Mouse (Mus musculus) heart, embryonic 14.5 days (tissue): ENCODE measurements around the gene Chd8. TPM values are rescaled to one million over a fixed set of nuclear protein-coding genes. Genes with fewer than 3 reads are reported as not detected.

Source experiments
- ATAC-seq: fragments of 200-750 bp; cut with Nextera tagmentation; 2 replicates; pipeline ENCODE4 v1.8.0; 2017; ENCODE audit warnings: low read depth, moderate TSS enrichment; ENCODE audit not compliant: insufficient number of reproducible peaks, insufficient read depth, low FRiP score
- H3K27ac ChIP-seq, 2 experiments: fragments of 200-500 bp in 1 of 2; fragments of 300-500 bp in 1 of 2; sonication (generic) in 1 of 2; replicated peaks in 1 of 2; 2 replicates each; pipeline ENCODE4 v1.5.1; 2012 to 2014; ENCODE audit warnings: low read depth in 2 of 2, low read length in 2 of 2, control low read depth in 1 of 2, mild to moderate bottlenecking in 1 of 2, mixed read lengths in 1 of 2; ENCODE audit not compliant: control insufficient read depth in 1 of 2, insufficient read depth in 1 of 2
- H3K27me3 ChIP-seq: fragments of 300-500 bp; sonication (generic); 2 replicates; pipeline ENCODE4 v1.6.1; 2014; ENCODE audit warnings: mild to moderate bottlenecking, low read length, control low read depth; ENCODE audit not compliant: control insufficient read depth, insufficient read depth
- H3K36me3 ChIP-seq: fragments of 300-500 bp; sonication (generic); 2 replicates; pipeline ENCODE4 v1.6.1; 2014; ENCODE audit warnings: mild to moderate bottlenecking, control low read depth, low read length, mixed read lengths; ENCODE audit not compliant: control insufficient read depth, insufficient read depth
- H3K4me1 ChIP-seq, 2 experiments: fragments of 200-500 bp in 1 of 2; fragments of 300-500 bp in 1 of 2; sonication (generic) in 1 of 2; 2 replicates each; pipeline ENCODE4 v1.6.1; 2012 to 2014; ENCODE audit warnings: low read length in 2 of 2, control low read depth in 1 of 2, mixed read lengths in 1 of 2; ENCODE audit not compliant: control insufficient read depth in 2 of 2, insufficient read depth in 2 of 2
- H3K4me2 ChIP-seq: fragments of 300-500 bp; sonication (generic); 2 replicates; pipeline ENCODE4 v1.6.1; 2014; ENCODE audit warnings: mild to moderate bottlenecking, low read length
- H3K4me3 ChIP-seq, 2 experiments: fragments of 200-500 bp in 1 of 2; fragments of 300-500 bp in 1 of 2; sonication (generic) in 1 of 2; 2 replicates each; pipeline ENCODE4 v1.5.1; 2012 to 2014; ENCODE audit warnings: low read length in 2 of 2, mild to moderate bottlenecking in 2 of 2, control low read depth in 1 of 2, low read depth in 1 of 2, moderate library complexity in 1 of 2; ENCODE audit not compliant: control insufficient read depth in 1 of 2, insufficient read depth in 1 of 2
- H3K9ac ChIP-seq: fragments of 300-500 bp; sonication (generic); 2 replicates; pipeline ENCODE4 v1.6.1; 2014; ENCODE audit warnings: mild to moderate bottlenecking, low read length
- H3K9me3 ChIP-seq: fragments of 300-500 bp; sonication (generic); 2 replicates; pipeline ENCODE4 v1.6.1; 2016; ENCODE audit warnings: low read length, control low read depth; ENCODE audit not compliant: control insufficient read depth
- WGBS: fragments of 180-500 bp; shearing (Covaris S2); extraction: QIAGEN DNeasy Blood & Tissue Kit; methylation state at CpG from one replicate; pipeline ENCODE4 v1.1.7; 2014; 5-methylcytosine and 5-hydroxymethylcytosine counted together
- polyA plus RNA-seq: library from polyadenylated mRNA; unstranded; fragments of >200 nt; fragmentation: Nextera tagmentation; extraction: Ambion mirVana; gene quantifications from 2 replicates; pipeline ENCODE4 v1.2.1, GENCODE M21; 2014

Chd8 gene
- polyA plus RNA-seq, 1 experiment from 2014 or later: 30.3 TPM

DNA sequence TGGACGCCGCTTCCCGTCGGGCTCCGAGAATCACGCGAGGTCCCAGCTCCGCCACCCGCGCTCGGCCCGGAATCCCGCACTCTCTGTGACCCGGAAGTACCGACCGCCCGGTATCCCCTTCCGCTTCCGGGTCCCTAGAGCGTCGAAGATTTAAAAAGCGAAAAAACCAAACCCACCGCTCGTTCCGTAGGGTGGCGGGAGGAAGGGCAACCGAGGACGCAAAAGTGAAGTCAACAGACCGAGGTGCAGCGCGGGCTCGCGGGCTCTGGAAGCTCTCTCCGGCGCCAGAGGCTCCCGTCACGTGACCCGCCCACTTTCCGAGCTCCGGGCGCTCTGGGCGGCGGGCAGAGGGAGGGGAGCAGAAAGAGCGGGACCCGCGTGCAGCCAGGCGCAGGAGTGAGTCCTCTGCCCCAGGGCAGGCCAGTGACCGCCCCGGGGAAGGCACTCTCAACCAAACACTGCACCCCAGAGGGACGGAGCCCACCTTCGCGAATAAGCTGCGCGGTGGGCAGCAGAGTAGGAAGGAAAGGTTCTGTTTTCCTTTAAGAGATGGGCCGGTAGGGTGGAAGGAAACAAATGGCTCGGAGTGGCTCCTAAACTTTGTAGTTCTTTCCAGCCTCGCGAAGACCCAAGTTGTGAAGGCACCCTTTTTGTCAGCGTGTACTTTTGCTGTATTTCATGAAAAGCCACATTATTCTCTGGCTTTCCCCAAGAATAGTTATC lies 60.3 kb downstream of the Chd8 start, which contains the start of gene Supt16:
Gene Supt16 (minus strand): TSS at position 261 of the 723 bp plus-strand sequence.
- H3K4me1 ChIP-seq: peaks cover 2 to 15% of the 10 kb centered on the region in 2 experiments; a peak in 2 of 4 replicates
- peak within 1 kb of the TSS; percentile 88 for H3K4me2 ChIP-seq
- peak within 1 kb of the TSS; percentile 97 for H3K9ac ChIP-seq
- peak within 1 kb of the TSS; percentile 96 to 98 for H3K27ac ChIP-seq
- peak; percentile 90 for ATAC-seq
- H3K4me3 ChIP-seq: peak within 1 kb of the TSS; percentile 88 to 97
- WGBS: under 1% methylated on average over 59 of the region's 59 CpGs
- H3K27me3 ChIP-seq: no peaks in the 10 kb centered on the region
- H3K9me3 ChIP-seq: no peaks in the 10 kb centered on the region
- H3K36me3 ChIP-seq: peaks cover 48% of the 10 kb centered on the region

DNA sequence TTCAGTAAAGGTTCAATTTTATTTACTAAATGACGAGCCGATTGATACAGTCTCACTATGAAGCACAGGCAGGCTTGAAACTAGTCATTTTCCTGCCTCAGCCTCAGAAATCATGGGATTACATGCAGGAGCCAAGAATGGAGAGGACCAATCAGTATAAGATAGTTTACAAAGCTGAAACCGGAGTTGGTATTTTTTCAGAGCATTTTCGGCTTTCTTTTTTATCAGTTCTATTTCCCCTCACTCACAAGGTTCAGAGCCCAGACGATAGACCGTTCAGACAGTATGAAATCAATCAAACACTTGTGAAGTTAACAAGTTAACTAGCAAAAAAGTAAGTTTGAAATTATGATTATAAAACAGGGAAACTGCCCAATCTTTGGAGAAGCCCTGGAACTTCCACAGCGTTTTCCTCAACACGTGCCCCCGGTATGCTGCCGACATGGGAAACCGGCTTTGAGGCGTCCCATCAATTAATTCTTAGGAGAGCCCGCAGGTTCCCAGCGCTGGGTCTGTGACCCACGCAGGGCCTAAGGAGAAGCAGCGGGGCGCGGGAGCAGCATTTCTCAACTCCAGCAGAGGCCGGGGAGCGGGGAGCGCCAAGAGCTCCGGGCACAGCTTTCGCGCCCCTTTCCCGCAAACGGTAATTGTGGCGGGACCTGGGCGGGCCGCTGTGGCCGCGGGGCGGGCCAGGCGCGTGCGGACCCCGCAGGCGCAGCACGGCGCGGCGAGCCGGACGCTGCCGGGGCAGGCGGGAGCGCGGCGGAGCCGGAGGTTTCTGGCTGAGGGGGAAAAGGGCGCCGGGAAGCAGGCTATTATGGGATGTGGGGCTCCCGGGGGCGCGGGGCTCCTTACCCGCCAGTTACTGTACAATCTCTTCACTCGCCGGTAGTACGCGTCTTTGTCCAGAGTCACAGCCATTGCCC lies 61.1 kb downstream of the Chd8 start:
- WGBS: 1% methylated on average over 33 of the region's 59 CpGs
- peak overlapping the region; percentile 88 for H3K4me2 ChIP-seq

DNA sequence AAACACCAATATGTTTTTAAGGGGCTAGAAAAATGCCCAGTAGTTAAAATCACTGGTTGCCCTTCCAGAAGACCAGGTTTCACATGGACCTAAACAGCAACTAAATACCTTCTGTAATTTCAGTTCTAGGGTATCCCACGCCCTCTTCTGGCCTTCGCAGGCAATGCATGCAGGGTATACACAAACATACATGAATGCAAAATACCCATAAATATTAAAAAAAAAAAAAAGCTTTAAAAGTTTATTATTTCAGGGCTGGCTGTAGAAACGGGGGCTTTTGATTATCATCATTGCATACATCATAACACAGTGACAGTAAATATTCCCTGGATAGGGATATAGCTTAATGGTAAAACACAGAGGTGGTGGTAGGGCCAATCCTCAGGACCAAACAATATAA lies 61.9 kb downstream of the Chd8 start:
- Histone ChIP-seq H3K4me2 (peak overlapping the region; percentile 88), H3K27ac (no peak overlapping the region), H3K36me3 (peaks cover 38% of the 10 kb centered on the region), H3K27me3 (no peaks in the 10 kb centered on the region), H3K4me3 (peak overlapping the region in 1 of 2 experiments; percentile 88; a peak in 2 of 4 replicates), H3K4me1 (peaks cover 2 to 15% of the 10 kb centered on the region in 2 experiments; a peak in 2 of 4 replicates), H3K9ac (peak overlapping the region; percentile 97; the same call in 1 of the 2 replicates), H3K9me3 (no peaks in the 10 kb centered on the region)
- no peak for ATAC-seq
- WGBS: 17% methylated on average over 3 of the region's 3 CpGs

More for the DNA sequence above, 61.1 kb downstream of the Chd8 start:
- peak; percentile 40 for ATAC-seq
- peak overlapping the region; percentile 97 for H3K9ac ChIP-seq
- no peaks in the 10 kb centered on the region for H3K27me3 ChIP-seq
- peaks cover 2 to 15% of the 10 kb centered on the region in 2 experiments; a peak in 2 of 4 replicates for H3K4me1 ChIP-seq
- H3K36me3 ChIP-seq: peaks cover 45% of the 10 kb centered on the region
- peak overlapping the region; percentile 88 to 97 for H3K4me3 ChIP-seq
- H3K9me3 ChIP-seq: no peaks in the 10 kb centered on the region
- H3K27ac ChIP-seq: peak overlapping the region; percentile 96 to 98

DNA sequence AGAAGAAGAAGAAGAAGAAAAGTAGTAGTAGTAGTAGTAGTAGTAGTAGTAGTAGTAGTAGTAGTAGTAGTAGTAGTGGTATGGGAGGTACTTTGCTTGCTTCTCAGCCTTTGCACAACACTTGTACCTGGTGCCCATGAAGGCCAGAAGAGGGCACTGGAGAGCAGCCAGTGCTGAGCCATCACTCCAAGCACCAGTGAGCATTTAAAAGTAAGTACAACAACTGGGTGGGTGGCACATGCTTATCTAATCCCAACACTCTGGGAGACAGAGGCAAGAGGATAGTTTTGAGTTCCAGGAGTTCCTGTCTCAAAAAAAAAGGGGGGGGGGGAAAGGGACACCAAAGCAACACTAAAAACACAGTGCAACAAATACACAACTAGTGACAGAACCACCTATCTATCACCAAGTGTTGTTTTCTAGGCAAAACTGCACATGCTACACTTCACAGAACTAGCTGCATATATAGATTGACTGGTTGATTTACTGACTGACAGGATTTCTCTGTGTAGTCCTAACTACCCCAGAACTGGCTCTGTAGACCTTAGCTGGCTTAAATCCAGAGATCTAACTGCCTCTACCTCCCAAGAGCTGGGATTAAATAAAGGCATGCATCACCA lies 66.7 kb downstream of the Chd8 start:
- Histone ChIP-seq H3K9me3 (no peaks in the 10 kb centered on the region), H3K4me2 (no peak overlapping the region), H3K9ac (no peak overlapping the region), H3K27ac (no peak overlapping the region), H3K27me3 (no peaks in the 10 kb centered on the region), H3K4me1 (peaks cover 0 to 7% of the 10 kb centered on the region in 2 experiments; a peak in 2 of 4 replicates), H3K36me3 (peaks cover 16% of the 10 kb centered on the region), H3K4me3 (no peak overlapping the region)
- no peak for ATAC-seq

DNA sequence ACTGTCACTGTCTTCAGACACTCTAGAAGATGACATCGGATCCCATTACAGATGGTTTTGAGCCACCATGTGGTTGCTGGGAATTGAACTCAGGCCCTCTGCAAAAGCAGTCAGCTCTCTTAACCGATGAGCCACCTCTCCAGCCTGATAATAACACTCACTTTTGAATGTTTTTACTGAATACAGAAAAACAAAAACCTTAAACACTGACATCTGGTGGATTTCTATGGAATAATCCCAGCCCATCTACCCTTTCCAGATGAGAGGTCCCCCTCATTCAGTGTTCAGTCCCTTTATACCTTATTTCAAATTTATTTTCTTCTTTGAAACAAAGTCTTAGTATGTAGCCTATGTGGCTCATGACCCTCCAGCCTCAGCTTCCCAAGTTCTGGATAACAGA lies 68.1 kb downstream of the Chd8 start:
- Histone ChIP-seq H3K4me2 (no peak overlapping the region), H3K36me3 (peaks cover 16% of the 10 kb centered on the region), H3K4me1 (no peaks in the 10 kb centered on the region; a peak in 1 of 4 replicates), H3K27ac (no peak overlapping the region), H3K9me3 (no peaks in the 10 kb centered on the region), H3K4me3 (no peak overlapping the region), H3K27me3 (no peaks in the 10 kb centered on the region), H3K9ac (no peak overlapping the region)
- no peak for ATAC-seq
- WGBS: 82% methylated on average over 2 of the region's 2 CpGs

DNA sequence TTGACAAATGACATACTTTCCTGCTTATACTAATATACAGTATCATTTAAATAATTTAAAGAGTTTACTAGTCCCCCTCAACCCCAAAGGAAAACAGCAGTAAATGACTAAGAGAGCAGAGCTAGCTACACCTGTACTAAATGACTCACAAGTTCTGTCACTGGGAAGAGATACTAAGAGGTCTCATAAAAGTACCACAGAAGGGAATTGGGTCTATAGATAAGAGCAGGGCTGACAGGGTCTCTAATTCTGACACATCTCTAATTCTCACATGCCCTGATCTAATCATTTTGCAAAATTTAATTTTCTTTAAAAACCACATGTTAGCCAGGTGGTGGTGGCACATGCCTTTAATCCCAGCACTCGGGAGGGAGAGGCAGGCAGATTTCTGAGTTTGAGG lies 68.8 kb downstream of the Chd8 start:
- Histone ChIP-seq H3K4me2 (no peak overlapping the region), H3K9ac (no peak overlapping the region), H3K27me3 (no peaks in the 10 kb centered on the region), H3K27ac (no peak overlapping the region), H3K9me3 (no peaks in the 10 kb centered on the region), H3K36me3 (peaks cover 16% of the 10 kb centered on the region), H3K4me1 (no peaks in the 10 kb centered on the region), H3K4me3 (no peak overlapping the region)
- WGBS: 69% methylated on average over 1 of the region's 1 CpGs
- ATAC-seq: no peak

DNA sequence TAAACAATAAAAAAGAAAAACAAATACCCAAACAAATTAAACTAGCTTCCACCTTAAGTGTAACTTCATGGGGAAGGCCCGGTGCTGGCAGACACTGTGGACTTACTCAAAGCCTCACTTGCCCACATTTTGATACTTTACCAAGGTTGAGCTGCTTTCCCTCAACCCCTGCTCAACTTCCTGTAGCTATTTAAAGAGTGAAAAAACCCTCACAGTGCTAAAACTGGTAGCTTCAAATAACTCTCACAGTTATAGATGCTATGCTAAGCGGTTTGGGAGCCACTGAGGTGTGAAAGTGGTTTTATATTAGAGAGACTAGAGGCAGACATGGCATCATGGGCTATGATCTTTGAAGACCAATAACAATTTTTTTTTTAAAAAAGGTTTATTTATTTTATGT lies 91.0 kb downstream of the Chd8 start:
- Histone ChIP-seq H3K9me3 (no peaks in the 10 kb centered on the region), H3K36me3 (peaks cover 88% of the 10 kb centered on the region), H3K9ac (no peak overlapping the region), H3K4me2 (no peak overlapping the region), H3K27ac (no peak overlapping the region), H3K4me3 (no peak overlapping the region), H3K27me3 (no peaks in the 10 kb centered on the region), H3K4me1 (no peaks in the 10 kb centered on the region)
- no peak for ATAC-seq
- WGBS: 87% methylated on average over 2 of the region's 2 CpGs
